Comparison of ENCODE assay signal across 15 mouse cellular contexts in the genomic region with DNA sequence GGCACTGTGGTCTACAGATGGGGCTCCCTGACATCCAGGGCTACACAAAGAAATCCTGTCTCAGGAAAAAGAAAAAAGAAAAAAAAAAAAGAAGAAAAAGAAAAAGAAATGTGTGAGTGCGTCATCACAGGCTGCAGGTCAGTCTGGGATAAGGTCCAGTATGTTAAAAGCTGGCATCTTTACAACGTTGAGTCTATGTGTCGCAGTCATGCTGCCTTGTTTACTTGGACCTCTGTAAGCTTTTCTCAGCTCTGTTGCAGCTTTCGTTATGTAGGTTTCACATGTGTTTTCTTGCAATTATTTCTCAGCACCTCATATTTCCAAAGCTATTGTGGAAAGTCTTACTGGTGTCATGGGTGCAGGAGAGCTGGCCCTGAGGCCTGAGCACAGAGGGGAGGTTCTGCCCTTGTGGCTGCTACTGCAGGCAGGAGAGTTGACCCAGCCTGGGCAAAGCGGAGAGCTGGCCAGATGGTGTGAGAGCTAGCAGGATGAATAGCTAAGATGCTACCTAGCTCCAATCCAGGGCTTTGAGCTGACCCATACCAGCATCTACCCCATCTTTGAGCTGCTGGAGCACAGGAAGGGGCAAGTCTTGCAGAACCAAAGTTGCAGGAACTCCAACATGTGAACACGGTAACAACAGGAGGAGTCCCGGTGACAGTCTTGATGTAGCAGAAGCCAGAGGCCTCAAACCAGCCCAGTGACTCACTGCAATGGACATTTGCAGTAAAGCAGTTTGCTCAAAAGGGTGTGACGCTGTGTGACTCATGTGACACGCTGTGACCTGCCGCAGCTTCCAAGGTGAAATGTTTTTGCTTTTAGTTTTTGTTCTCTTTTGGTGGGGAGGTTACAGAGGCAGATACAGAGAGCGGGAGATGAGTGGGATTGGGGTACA.
A peak's percentile ranks its signal among the peaks of the same experiment; 100 is the strongest.
DNase-seq lines count a peak whose midpoint lies in the region; ATAC-seq and TF ChIP-seq lines count a peak whose summit lies in the region.
"Had no signal": no experiment of that assay in that cellular context is flagged by ENCODE, and none has a peak within 500 bp of the region (broad histone marks: within the 10 kb centered on the region; RNA-seq: fewer than 3 reads in every experiment).

No protein-coding gene starts in this region.

- in situ Hi-C loops in CH12.LX (cut with MboI; ENCODE audit: low pct_ligation_motif_present, low pct_unique_long_range_greater_than_20kb, low sequenced_read_pairs) = no loop called here

- H3K4me2 ChIP-seq in lung, embryonic 14.5 days = no peak overlapping the region
- 0 out of 2 replicates have a peak overlapping the region, but pooled peaks have one; percentile 5 for H3K4me2 ChIP-seq in CH12.LX (ENCODE audit: insufficient read depth, low read depth, poor library complexity, severe bottlenecking)
- H3K4me2 ChIP-seq: liver, embryonic 15.5 days; midbrain, embryonic 12.5 days had no signal

- H3K9me3 ChIP-seq in lung, embryonic 14.5 days (ENCODE audit: low read depth, low read length) = no peaks in the 10 kb centered on the region
- no peaks in the 10 kb centered on the region for H3K9me3 ChIP-seq in CH12.LX (replicated peaks; ENCODE audit: low read length)
- H3K9me3 ChIP-seq: forebrain, embryonic 10.5 days; liver, embryonic 15.5 days; midbrain, embryonic 12.5 days had no signal

- 68% methylated on average over 11 of the region's 11 CpGs for WGBS in lung, embryonic 14.5 days

- ATAC-seq in lung, embryonic 14.5 days (ENCODE audit: insufficient read depth) = 0 out of 2 replicates have a peak, but pooled peaks have one; percentile 49

- H3K36me3 ChIP-seq in lung, embryonic 14.5 days (ENCODE audit: insufficient read depth) = no peaks in the 10 kb centered on the region
- no peaks in the 10 kb centered on the region for H3K36me3 ChIP-seq in CH12.LX (replicated peaks in 1 of 2; ENCODE audit: control insufficient read depth in 1 of 2, insufficient read depth in 1 of 2, low read length in 1 of 2)
- H3K36me3 ChIP-seq: forebrain, embryonic 10.5 days; liver, embryonic 15.5 days; midbrain, embryonic 12.5 days had no signal

- TF ChIP-seq CTCF in lung, embryonic 14.5 days (IDR thresholded peaks at IDR 0.05; ENCODE audit: low read depth) = no peak
- no peak for TF ChIP-seq CTCF in CH12.LX (conservative IDR thresholded peaks at IDR 0.05 in 1 of 2, IDR thresholded peaks at IDR 0.05 in 1 of 2; ENCODE audit: low read depth in 2 of 2, low read length in 2 of 2)

- no peaks in the 10 kb centered on the region for H3K79me2 ChIP-seq in CH12.LX (replicated peaks; ENCODE audit: control insufficient read depth, extremely low read depth, insufficient read depth, poor library complexity, severe bottlenecking)

- no peaks in the 10 kb centered on the region for H3K4me1 ChIP-seq in lung, embryonic 14.5 days (ENCODE audit: insufficient read depth)
- H3K4me1 ChIP-seq in CH12.LX (ENCODE audit: control insufficient read depth in 1 of 2, insufficient read depth in 2 of 2) = peaks cover 13 to 30% of the 10 kb centered on the region in 2 experiments
- H3K4me1 ChIP-seq: liver, embryonic 15.5 days had no signal

- no peak overlapping the region for H3K4me3 ChIP-seq in lung, embryonic 14.5 days (ENCODE audit: low read depth, low read length)
- H3K4me3 ChIP-seq in CH12.LX (replicated peaks in 1 of 3; ENCODE audit: low read depth in 2 of 3, low read length in 2 of 3, poor library complexity in 1 of 3) = no peak overlapping the region
- H3K4me3 ChIP-seq: forebrain, embryonic 10.5 days; liver, embryonic 15.5 days; midbrain, embryonic 12.5 days had no signal

- H3K27ac ChIP-seq in lung, embryonic 14.5 days (ENCODE audit: low read depth) = peak overlapping the region; percentile 47; the same call in 1 of the 2 replicates
- H3K27ac ChIP-seq in CH12.LX (ENCODE audit: insufficient read depth, low read depth) = no peak overlapping the region
- H3K27ac ChIP-seq: forebrain, embryonic 10.5 days; liver, embryonic 15.5 days; midbrain, embryonic 12.5 days had no signal

- H3K9ac ChIP-seq in lung, embryonic 14.5 days = no peak overlapping the region
- H3K9ac ChIP-seq in CH12.LX (ENCODE audit: insufficient read depth, low read depth) = no peak overlapping the region
- H3K9ac ChIP-seq: liver, embryonic 15.5 days; midbrain, embryonic 12.5 days had no signal

- TF ChIP-seq POLR2A in CH12.LX (IDR thresholded peaks at IDR 0.05; ENCODE audit: low read depth, low read length) = no peak

- no peaks in the 10 kb centered on the region for H3K27me3 ChIP-seq in lung, embryonic 14.5 days (ENCODE audit: insufficient read depth, low read length)
- no peaks in the 10 kb centered on the region for H3K27me3 ChIP-seq in CH12.LX (replicated peaks)
- H3K27me3 ChIP-seq: liver, embryonic 15.5 days; midbrain, embryonic 12.5 days had no signal

- DNase-seq in lung, embryonic 14.5 days = peak; percentile 71
- DNase-seq in lung, postnatal 14 days = no peak
- peak; percentile 23 for DNase-seq in CH12.LX (ENCODE audit: extremely low read depth)
- DNase-seq in adrenal gland, postnatal 14 days = peak; percentile 64
- DNase-seq in natural killer cell, adult 2 months (ENCODE audit: low spot score in 2 of 2) = peak; percentile 40 to 57
- no peak for DNase-seq in spleen, postnatal 36 days (ENCODE audit: low spot score in 2 of 2)
- no peak for DNase-seq in layer of hippocampus, postnatal 14 days (ENCODE audit: low spot score in 2 of 2)
- DNase-seq: embryo, embryonic 11 days; gastrocnemius, postnatal 25 days; heart, postnatal 14 days; kidney, adult 8-10 months; thymus, postnatal 4 days had no signal

- dilution Hi-C loops in CH12.LX (cut with MboI; ENCODE audit: extremely low pct_ligation_motif_present, extremely low pct_unique_long_range_greater_than_20kb, low sequenced_read_pairs) = no loop called here

- no peak for TF ChIP-seq RAD21 in CH12.LX (IDR thresholded peaks at IDR 0.05; ENCODE audit: low read depth, low read length)

- TF ChIP-seq EP300 in CH12.LX (IDR thresholded peaks at IDR 0.05; ENCODE audit: low read length) = no peak

TF ChIP-seq in CH12.LX, 34 proteins besides CTCF, POLR2A, EP300 and RAD21:
- TF ChIP-seq TCF12 (IDR thresholded peaks at IDR 0.05; ENCODE audit: low read depth, low read length) (no peak), BHLHE40 (IDR thresholded peaks at IDR 0.05; ENCODE audit: low read depth, low read length) (peak; percentile 47)

Comparison
In these comparisons a context has a peak if more than half of its experiments do, and no peak if none do; other contexts are left out.
1. DNase-seq: peak in lung, embryonic 14.5 days (single experiment), CH12.LX (single experiment), adrenal gland, postnatal 14 days (single experiment) and natural killer cell, adult 2 months (2 of 2); none in lung, postnatal 14 days (single experiment), spleen, postnatal 36 days (0 of 2) and layer of hippocampus, postnatal 14 days (0 of 2).